Mouse (Mus musculus) heart, postnatal 14 days (tissue): Measurements from ENCODE around the gene Gsg1l. TPM values are rescaled to one million over a fixed set of nuclear protein-coding genes. Genes with fewer than 3 reads are reported as not detected.

Experiments used
- DNase-seq, 2 experiments: peaks; one replicate each; pipeline ENCODE4 v3.0.0; 2021 to 2022
- intact Hi-C: fragments of 180-260 bp; cut with DNase I; formaldehyde crosslinking; loops from one replicate; pipeline ENCODE4 v1.15.1; 2025
- total RNA-seq, 2 experiments: library from RNA; stranded (reverse); gene quantifications; 2 replicates each; pipeline ENCODE4 v1.2.3; 2021

The Gsg1l gene
- total RNA-seq, 2 experiments from 2014 or later, result 10.3 to 10.7 TPM

DNA sequence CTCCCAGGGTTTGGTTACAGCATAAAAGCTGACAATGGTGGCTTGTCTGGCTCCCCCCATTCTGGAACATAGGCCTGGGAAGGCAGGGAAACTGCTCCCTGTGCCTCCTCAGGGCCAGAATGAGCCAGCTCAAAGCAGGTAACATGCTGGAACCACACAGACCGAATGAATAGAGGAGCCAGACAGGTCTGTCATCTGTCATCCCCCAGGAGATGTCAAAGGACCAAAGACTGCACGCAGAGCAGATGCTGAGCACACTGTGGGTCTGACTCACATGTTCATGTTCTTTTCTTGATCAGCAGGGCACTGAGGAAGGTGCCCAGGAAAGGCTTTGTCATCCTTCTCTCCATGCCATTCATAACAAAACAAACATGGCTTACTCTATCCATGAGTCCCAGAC lies 90.4 kb downstream of the Gsg1l start:
- intact Hi-C loops, result no loop called here
- DNase-seq, result no peak

DNA sequence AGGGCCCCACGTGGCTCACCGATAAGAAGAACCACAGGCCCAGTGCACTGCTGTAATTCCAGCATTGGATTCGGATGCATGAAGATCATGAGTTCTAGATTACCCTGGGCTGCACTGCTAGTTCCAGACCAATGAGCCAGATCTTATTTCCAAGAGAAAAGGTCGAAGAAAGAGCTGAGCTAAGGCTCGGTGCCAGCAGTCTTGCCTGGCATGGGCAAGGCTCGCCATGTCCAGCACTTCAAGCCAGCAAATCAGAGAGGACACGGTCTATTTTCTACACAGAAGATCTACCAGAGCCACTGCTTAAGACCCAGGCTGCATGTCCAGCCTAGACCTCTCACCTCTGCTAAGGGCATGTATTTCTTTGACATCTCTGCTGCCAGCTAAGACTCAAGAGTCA lies 92.2 kb downstream of the Gsg1l start:
- DNase-seq, result no peak
- intact Hi-C loops, result no loop called here

DNA sequence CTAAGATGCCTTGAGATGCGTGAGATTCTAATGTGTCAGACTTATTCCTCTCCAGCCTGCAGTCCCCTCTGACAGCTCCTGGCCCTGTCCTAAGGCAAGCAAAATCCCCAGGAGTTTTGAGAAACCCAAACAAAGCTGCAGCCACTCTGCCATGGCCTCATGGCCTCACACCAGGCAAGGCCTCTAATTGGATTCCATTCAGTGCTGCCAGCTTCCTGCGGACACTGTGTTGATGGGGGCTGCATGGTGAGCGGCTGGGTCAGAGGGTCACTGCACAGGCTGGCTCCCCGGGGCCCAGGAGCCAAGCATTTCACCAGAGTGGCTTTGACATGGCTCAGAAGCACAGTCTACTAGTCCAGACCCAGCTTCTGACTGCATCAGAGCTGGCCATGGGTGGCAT lies 92.7 kb downstream of the Gsg1l start:
- intact Hi-C loops, result no loop called here
- no peak for DNase-seq

DNA sequence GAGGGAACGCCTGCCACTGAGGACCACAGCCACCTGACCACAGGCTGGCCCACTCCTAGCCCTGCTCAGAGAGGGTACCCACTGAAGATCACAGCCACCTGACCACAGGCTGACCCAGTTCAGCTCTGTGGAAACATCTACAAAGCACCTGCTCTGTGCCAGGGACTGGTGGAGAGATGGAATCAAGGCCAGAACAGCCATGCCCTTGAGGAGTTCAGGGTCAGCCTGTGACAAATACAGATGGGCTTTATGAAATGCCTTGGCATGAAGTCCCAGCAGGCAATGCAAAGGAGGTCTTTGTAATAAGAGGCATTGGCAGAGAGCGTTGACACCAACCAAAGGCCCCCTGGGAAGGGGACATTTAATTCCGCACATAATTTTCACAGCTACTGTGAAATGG lies 93.9 kb downstream of the Gsg1l start:
- DNase-seq, result no peak
- intact Hi-C loops, result no loop called here

DNA sequence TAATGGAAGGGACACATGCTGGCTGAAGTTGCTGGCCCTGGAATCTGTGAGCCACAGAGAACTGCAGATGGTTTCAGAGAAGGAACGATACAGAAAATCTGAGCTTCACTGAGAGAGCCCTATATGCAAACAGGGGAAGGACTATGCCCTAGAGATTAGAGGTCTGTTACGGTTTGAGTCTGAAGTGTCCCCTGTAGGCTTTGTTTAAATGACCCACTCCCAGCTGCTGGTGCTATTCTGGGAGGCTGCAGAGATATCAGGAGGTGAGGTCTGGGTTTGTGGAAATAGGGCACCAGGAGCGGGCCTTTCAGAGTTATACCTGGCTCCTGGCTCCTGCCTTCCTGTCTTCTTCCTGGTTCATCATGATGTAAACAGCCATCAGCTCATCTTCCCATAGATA lies 95.1 kb downstream of the Gsg1l start:
- no peak for DNase-seq
- intact Hi-C loops, result no loop called here

DNA sequence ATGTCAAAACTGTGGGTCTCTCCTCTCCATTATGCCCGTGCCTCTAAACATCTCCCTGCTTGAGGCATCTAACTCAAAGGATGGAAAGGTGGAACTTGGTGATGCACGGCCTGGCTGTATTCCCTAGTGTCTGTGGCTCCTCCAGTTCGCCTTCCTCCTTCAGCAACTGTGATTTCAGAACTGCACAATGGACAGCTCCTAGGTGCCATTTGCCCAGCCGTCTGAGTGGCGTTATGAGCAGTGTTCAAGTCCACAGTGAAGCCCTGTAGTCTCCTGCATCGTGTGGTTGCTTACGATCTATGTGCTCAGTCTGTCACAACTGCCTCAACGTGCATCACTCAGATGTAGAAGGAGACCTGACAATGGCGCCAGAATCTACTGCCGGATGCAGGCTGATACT lies 96.6 kb downstream of the Gsg1l start:
- intact Hi-C loops, result no loop called here
- no peak for DNase-seq

DNA sequence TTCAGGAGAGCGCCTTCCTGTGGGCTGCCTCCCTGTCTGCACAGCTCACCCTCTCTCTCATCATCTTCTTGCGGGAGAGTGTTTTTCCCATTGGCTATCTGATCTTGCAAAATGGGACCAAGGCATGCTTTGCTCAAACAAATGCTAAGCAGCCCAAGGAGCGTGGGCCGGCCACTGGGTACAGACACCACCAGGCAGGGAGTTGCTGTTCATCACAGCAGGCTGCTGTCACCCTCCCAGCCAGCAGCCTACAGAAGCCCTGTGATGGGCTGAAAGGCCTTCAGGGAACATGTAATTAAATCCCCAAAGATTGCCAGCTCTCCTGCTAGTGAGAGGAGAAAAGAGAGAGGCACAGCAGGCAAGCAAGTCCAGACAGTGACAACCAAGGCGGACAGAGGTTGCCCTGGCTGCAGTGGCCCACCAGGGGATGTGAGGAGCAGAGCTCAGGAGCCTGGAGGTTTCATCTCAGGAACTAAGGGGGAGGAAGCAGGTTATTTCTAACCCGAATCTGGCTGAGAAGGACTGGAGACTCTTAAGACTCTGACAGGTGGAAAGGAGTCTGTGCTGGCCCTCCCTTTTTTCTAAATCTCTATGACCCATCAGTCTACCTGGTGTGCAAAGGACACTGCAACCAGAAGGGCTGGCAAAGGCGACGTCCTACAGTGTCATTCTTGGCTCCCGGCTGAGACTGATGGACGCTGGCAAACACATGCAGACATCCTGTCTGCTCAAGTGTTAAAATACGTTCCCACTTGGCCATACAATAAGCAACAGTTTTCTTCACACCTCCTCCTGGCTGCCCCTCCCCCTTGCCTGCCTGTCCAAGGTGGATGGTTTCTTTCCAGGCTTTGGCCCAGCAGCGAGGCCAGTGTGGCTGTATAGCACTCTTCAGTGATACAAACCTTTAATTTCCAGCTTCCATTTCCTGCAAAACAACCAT lies 98.0 kb downstream of the Gsg1l start:
- intact Hi-C loops, result no loop called here
- DNase-seq, result no peak

DNA sequence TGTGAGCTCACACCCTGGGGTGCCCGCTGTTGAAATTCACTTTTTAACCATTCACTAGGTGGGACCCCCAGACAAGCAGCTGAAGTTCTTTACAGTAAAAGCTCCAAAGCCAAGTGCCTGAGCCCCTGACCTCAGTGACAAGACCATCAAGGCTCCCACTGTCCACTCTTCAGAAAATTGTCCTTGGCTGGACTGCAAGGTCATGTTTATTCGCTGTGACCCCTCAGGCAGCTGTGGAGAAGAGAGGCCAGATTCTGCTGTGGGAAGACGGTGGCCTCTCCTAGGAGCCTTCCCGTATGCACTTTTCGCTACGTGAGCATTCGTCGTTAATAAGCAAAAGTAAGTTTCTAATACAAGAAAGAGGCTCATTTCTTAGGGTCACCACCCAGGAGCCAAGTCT lies 102.6 kb downstream of the Gsg1l start:
- intact Hi-C loops, result no loop called here
- DNase-seq, result no peak

DNA sequence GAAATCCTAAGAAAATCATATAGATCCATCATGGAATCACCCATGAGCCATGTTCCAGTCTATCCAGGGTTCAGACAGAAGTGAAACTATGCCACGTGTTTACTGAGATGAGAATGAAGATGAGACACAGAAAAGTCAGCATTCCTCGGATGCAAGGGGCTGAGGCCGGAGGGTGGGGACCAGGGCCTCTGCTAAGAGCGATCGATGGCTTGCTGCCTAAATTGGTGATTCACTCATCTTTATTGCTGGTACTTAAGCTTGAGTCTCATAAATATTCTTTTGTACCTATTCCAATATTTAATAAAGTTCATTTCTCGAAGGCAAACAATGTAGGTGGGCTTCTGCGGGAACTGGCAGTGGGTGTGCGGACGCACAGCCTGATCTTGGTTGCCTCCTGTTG lies 105.5 kb downstream of the Gsg1l start:
- intact Hi-C loops, result no loop called here
- no peak for DNase-seq

DNA sequence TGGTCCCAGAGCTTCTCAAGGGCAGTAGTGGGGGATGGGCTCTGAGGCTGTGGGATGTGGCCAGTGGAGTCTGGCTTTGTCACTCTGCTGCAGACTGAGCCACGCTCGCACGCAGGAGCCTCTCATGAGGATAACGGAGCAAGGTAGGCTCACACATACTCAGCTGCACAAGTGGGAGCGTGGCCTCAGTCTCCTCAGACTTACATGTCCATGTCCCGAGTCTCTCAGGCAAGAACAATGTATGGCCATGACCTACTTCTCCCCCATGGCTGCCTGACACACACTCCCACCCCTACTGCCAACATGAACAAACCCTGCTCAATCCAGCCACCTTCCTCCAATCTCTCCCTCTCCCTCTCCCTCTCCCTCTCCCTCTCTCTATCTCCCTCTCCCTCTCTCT lies 106.8 kb downstream of the Gsg1l start:
- intact Hi-C loops, result no loop called here
- no peak for DNase-seq

DNA sequence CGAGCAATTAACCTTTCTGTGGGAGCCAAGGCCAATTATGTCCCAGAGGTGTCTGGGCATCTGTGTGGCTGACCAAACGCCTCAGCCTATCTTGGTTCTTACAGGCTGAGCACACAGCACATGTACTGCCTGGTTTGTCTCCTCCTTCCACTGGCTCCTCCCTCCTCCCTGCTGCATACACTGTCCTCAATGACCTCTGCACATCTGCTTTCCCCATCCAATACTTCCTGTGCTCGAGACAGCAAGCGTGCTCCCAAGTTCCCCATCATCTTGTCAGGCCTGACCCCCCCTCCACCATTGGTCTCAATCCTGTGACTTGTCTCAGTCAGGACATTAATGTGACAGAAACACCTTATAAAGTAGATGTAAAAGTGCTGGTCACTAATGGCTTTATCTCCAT lies 108.3 kb downstream of the Gsg1l start:
- intact Hi-C loops, result no loop called here
- DNase-seq, result no peak

DNA sequence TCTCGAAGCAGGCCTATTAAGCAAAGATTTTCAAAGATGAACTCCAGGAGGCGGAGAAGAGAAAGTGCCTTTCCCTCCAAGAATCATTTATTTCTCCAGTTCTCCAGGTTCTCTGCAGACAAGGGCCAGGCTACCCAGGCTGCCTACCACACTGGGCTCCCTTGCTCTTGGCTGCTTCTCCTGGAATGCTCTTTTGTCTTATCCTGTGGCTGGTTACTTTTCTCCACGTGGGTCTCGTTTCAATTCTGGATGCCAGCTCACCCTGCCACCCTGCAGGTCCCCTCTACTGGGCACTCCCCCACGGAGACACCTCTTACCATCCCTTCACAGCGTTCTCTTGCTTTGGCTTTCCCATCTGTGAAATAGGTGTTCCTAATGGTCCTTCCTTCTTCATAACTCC lies 109.4 kb downstream of the Gsg1l start:
- no peak for DNase-seq
- intact Hi-C loops, result no loop called here

DNA sequence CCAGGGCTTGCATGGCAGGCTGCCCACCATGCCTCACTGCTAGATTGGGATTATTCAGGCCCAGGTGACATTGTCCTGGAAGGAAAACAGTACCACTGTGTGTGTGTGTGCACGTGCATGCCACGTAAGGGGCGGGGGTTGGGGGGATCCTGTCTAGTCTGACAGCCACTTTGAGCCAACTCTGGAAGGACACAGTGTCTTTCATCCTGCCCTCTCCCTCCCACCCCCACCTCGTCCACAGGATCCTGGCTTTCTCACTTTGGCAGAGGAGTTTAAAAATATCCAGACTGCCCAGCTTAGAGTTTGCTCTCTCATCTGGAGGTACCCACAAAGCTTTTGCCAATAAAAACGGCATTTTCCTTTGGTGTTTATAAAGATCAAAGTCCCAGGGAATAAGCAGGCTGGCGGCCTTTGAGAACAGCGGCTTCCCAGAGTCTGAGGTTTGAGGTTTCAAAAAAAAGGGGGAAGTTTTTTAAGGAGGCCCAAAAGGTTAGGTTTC lies 110.0 kb downstream of the Gsg1l start:
- intact Hi-C loops, result no loop called here
- DNase-seq, result peak; percentile 24 to 45

DNA sequence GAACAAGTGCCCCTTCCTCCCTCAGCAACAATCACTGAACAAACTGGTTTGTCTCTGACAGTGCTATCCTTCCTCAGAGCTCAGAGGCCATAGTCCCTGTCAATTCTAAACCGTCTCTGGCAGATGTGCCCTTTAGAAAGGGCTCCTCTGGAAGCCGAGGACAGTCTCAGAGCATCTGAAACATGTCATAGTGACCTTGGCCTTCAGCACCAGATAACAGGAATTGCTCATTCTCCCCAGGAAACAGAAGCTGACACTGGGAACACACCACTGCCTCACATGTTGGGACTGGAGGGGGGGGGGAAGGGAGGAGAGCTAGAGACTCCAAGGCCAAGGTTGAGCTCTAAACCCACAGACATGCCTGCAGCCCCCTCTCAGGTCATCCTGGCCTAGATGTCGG lies 113.1 kb downstream of the Gsg1l start:
- intact Hi-C loops, result no loop called here
- no peak for DNase-seq

DNA sequence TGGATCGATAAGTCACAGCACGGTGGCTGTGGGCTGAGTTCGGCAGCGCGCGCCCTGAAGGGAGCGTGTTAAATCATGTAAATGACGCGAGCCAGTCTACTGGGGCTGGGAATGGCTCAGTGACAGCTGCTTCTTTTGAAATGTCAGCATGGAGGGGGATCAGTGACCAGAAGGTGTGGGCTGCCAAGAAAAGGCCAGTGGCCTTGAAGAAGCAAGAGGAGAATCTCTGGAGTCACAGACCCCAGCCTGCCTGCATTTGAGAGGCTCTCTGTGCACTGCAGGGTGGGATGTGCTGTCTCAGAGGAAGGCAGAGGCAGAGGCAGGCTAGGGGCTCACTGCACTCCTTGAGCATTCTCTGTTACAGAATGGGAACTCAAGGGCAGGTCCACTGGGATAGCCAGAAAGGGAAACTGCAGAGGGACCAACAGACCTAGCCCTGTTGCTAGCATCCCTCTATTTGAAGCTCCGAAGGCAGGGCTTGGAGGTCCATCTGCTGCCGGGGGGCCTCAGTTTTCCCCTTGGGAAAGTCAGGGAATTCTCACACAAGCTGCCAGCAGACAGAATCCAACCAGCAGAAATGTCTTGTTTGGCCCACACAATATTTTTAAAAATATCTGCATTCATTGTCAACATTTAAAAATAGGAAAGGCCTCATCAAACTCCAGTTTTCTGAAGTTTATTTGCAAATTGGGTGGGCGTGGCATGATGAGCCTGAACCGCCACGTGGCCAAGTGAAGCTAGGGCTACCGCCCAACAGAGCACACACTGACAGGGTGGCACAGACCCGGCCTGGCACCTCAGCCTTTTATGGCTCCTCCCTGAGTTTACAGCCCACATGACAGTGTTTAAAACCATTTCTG lies 115.6 kb downstream of the Gsg1l start:
- intact Hi-C loops, result no loop called here
- DNase-seq, result peak; percentile 24 to 37

DNA sequence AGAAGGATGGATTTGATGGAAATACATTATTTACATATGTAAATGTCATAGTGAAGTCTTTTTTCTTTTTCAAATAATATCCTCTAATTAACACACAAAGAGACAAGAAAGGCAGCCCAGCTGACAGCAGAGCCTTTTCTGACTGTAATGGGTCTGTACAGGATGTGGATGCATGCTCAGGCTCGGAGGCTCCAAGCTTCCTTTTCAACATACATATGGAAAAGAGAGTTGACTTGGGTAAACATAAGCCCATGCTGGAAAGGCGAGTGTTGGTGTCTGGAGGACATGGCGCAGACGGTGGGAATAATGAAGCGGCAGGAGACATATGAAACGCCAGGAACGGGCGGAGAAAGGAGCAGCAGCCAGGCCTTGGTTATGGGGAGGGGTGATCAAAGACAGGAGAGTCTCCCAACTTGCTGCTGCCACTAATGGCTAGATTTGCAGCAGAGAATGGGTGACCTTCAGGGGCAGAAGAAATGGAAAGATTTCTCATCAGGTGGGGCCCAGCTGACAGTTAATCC lies 118.1 kb downstream of the Gsg1l start:
- intact Hi-C loops, result no loop called here
- no peak for DNase-seq

DNA sequence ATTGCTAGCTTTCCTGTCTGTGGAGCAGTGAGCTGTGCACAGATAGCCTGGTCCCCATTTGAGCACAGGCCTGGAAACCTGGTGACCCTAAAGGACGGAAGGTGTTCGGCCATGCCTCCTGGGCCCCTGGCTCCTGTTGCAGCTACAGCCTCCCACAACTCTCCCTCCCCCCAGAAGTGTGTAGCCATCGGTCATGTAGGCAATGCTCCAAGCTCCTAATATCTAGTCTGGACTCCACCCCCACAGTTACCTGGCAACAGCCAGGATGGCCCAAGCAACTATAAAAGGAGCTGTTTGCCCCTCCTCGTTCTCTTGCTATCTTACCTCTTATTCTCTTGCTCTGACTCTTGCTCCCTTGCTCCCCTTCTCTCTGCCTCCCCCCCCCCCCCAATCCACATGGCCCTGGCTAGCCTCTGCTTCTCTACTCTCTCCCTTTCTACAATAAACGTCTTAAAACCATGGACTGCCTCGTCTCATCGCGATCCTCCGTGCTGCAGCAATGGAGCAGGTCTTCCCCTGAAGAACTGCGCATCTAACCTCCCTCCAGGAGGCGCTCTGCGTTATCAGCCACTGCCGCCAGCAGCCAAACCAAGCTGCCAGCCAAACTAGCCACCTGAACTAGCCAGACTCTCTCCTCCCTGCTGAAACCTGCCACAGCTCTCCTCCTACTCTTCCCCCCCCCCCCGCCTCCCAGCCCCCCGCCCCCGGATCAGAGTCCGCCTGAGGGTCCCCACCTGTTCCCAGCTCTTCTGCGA lies 122.7 kb downstream of the Gsg1l start:
- intact Hi-C loops, result no loop called here

DNA sequence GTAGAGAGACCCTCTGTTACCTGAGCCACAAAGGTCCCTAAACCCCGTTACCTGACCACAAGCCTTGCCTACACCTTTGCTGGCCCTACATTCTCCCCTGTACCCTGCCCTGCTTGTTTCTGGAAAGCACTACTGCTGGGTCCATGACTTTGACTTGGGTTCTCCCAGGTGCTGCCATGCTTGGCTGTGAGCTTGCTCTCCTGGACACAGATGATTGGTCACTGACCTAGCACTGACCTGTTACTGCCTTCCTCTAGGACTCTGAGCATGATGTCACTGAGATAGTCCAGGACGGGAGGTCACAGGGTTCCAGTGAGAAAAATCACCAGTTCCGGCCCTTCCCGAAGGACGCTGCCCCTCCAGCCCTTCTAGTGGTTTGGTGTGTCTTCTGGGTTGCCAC lies 123.4 kb downstream of the Gsg1l start:
- intact Hi-C loops, result no loop called here
- no peak for DNase-seq

More for the DNA sequence above, 122.7 kb downstream of the Gsg1l start:
- peak; percentile 17 to 36 for DNase-seq

DNA sequence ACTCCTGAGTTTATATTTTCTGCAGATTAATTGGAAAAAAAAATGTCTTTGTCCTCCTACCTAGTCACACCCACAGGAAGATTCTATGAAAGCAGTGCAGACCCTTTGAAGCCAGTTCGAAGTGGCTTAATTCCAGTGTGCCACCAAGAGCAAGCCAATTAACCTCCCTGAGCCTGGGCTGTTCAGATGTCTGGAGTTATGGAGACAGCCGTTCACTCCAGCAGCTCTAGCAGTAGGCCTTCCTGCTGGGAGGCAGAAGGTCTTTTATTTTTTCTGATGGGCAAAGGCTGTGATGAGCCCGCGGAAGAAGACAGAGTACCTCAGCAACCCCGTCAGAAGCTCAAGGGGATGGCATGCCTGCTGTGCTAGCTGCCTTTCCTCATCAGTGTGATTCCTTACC lies 127.2 kb downstream of the Gsg1l start:
- intact Hi-C loops, result no loop called here
- no peak for DNase-seq

DNA sequence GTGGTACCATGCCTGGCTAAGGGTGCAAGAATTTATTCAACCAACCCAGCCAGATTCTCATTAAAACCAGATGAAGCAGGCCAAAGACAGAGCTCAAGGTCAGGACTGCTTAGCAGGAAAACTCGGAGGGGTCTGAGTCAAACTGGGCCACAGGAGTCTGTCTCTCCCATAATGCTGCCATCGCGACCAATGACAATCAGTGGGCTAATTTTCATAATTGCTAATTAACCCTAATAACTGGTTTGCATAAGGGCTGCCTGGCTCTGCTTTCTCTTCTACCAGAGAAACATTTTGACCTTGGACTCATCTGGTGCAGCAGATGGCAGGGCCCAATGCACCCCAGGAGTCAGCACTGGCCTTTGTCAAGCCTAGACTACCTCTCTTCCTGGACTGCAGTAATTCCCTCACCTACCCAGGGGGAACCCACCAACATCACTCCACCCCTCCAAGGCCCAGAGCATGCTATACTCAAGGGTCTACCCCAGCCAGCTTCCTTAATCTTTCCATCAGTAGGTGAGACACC lies 127.8 kb downstream of the Gsg1l start:
- DNase-seq, result no peak
- intact Hi-C loops, result no loop called here
